Mouse (Mus musculus): ENCODE results near the gene Tssk2. TPM values are rescaled to one million over a fixed set of nuclear protein-coding genes. Genes with fewer than 3 reads are reported as not detected.

Tssk2 gene
- polyA plus RNA-seq (2012; rRNA removed), result not detected in 2 replicates

- H3K4me1 ChIP-seq (ENCODE audit: control insufficient read depth, insufficient read depth, insufficient read length), result no peaks in the 10 kb centered on the region
- peaks cover 29% of the 10 kb centered on the region for H3K36me3 ChIP-seq (ENCODE audit: control insufficient read depth, insufficient read depth, low read length)
- DNase-seq (ENCODE audit: low read depth in 1 of 2, low spot score in 2 of 2), result no peak
- no peak within 1 kb of the TSS for H3K4me3 ChIP-seq (ENCODE audit: extremely low read depth, insufficient read depth, insufficient read length)
- no peak within 1 kb of the TSS for H3K27ac ChIP-seq (ENCODE audit: insufficient read depth, low read length)
- H3K27me3 ChIP-seq (ENCODE audit: control insufficient read depth, insufficient read depth, low read length), result no peaks in the 10 kb centered on the region
- 92% methylated on average over 14 of the region's 14 CpGs for WGBS
- no peak for TF ChIP-seq CTCF (IDR thresholded peaks at IDR 0.05; ENCODE audit: extremely low read depth, insufficient read depth, insufficient read length, insufficient replicate concordance)
- no peak for TF ChIP-seq POLR2A (IDR thresholded peaks at IDR 0.05; ENCODE audit: low read depth, low read length)
These were observed at the start of gene Tssk2, which contains the start of gene Dgcr2 for GRCm38 (mm10) chr16:17898462-17898861. Tssk2 (plus strand) TSS chr16:17898637. Dgcr2 (minus strand) TSS chr16:17898562.

- Histone ChIP-seq H3K4me1 (ENCODE audit: control insufficient read depth, insufficient read depth, insufficient read length) (no peaks in the 10 kb centered on the region), H3K27ac (ENCODE audit: insufficient read depth, low read length) (no peak overlapping the region), H3K36me3 (ENCODE audit: control insufficient read depth, insufficient read depth, low read length) (peaks cover 16% of the 10 kb centered on the region), H3K27me3 (ENCODE audit: control insufficient read depth, insufficient read depth, low read length) (no peaks in the 10 kb centered on the region), H3K4me3 (ENCODE audit: extremely low read depth, insufficient read depth, insufficient read length) (no peak overlapping the region)
- peak in 1 of 2 experiments; percentile 14 for DNase-seq (ENCODE audit: low read depth in 1 of 2, low spot score in 2 of 2)
- peak; percentile 34; the same call in 1 of the 2 replicates for TF ChIP-seq CTCF (IDR thresholded peaks at IDR 0.05; ENCODE audit: extremely low read depth, insufficient read depth, insufficient read length, insufficient replicate concordance)
- no peak for TF ChIP-seq POLR2A (IDR thresholded peaks at IDR 0.05; ENCODE audit: low read depth, low read length)
- WGBS, result 27% methylated on average over 1 of the region's 1 CpGs
These were observed 49.5 kb upstream of the Tssk2 start for GRCm38 (mm10) chr16:17848928-17849327.

- 91% methylated on average over 6 of the region's 6 CpGs for WGBS
- H3K36me3 ChIP-seq (ENCODE audit: control insufficient read depth, insufficient read depth, low read length), result peaks cover 14% of the 10 kb centered on the region
- DNase-seq (ENCODE audit: low read depth in 1 of 2, low spot score in 2 of 2), result no peak
- H3K27ac ChIP-seq (ENCODE audit: insufficient read depth, low read length), result no peak overlapping the region
- H3K27me3 ChIP-seq (ENCODE audit: control insufficient read depth, insufficient read depth, low read length), result no peaks in the 10 kb centered on the region
- no peaks in the 10 kb centered on the region for H3K4me1 ChIP-seq (ENCODE audit: control insufficient read depth, insufficient read depth, insufficient read length)
- no peak overlapping the region for H3K4me3 ChIP-seq (ENCODE audit: extremely low read depth, insufficient read depth, insufficient read length)
- TF ChIP-seq CTCF (IDR thresholded peaks at IDR 0.05; ENCODE audit: extremely low read depth, insufficient read depth, insufficient read length, insufficient replicate concordance) (no peak), POLR2A (IDR thresholded peaks at IDR 0.05; ENCODE audit: low read depth, low read length) (no peak)
These were observed 49.0 kb upstream of the Tssk2 start for GRCm38 (mm10) chr16:17849486-17849885.

GRCm38 (mm10) chr16:17851331-17851730 lies 47.1 kb upstream of the Tssk2 start:
- H3K27me3 ChIP-seq (ENCODE audit: control insufficient read depth, insufficient read depth, low read length), result no peaks in the 10 kb centered on the region
- WGBS, result 97% methylated on average over 5 of the region's 5 CpGs
- TF ChIP-seq POLR2A (IDR thresholded peaks at IDR 0.05; ENCODE audit: low read depth, low read length) (no peak), CTCF (IDR thresholded peaks at IDR 0.05; ENCODE audit: extremely low read depth, insufficient read depth, insufficient read length, insufficient replicate concordance) (no peak)
- no peak overlapping the region for H3K4me3 ChIP-seq (ENCODE audit: extremely low read depth, insufficient read depth, insufficient read length)
- peaks cover 17% of the 10 kb centered on the region for H3K36me3 ChIP-seq (ENCODE audit: control insufficient read depth, insufficient read depth, low read length)
- DNase-seq (ENCODE audit: low read depth in 1 of 2, low spot score in 2 of 2), result no peak
- H3K27ac ChIP-seq (ENCODE audit: insufficient read depth, low read length), result no peak overlapping the region
- H3K4me1 ChIP-seq (ENCODE audit: control insufficient read depth, insufficient read depth, insufficient read length), result no peaks in the 10 kb centered on the region

GRCm38 (mm10) chr16:17851860-17852259 lies 46.6 kb upstream of the Tssk2 start:
- Histone ChIP-seq H3K4me1 (ENCODE audit: control insufficient read depth, insufficient read depth, insufficient read length) (no peaks in the 10 kb centered on the region), H3K36me3 (ENCODE audit: control insufficient read depth, insufficient read depth, low read length) (peaks cover 19% of the 10 kb centered on the region), H3K27me3 (ENCODE audit: control insufficient read depth, insufficient read depth, low read length) (no peaks in the 10 kb centered on the region), H3K4me3 (ENCODE audit: extremely low read depth, insufficient read depth, insufficient read length) (no peak overlapping the region), H3K27ac (ENCODE audit: insufficient read depth, low read length) (no peak overlapping the region)
- WGBS, result 94% methylated on average over 1 of the region's 1 CpGs
- no peak for DNase-seq (ENCODE audit: low read depth in 1 of 2, low spot score in 2 of 2)
- TF ChIP-seq CTCF (IDR thresholded peaks at IDR 0.05; ENCODE audit: extremely low read depth, insufficient read depth, insufficient read length, insufficient replicate concordance) (no peak), POLR2A (IDR thresholded peaks at IDR 0.05; ENCODE audit: low read depth, low read length) (no peak)

- no peaks in the 10 kb centered on the region for H3K27me3 ChIP-seq (ENCODE audit: control insufficient read depth, insufficient read depth, low read length)
- TF ChIP-seq POLR2A (IDR thresholded peaks at IDR 0.05; ENCODE audit: low read depth, low read length), result no peak
- TF ChIP-seq CTCF (IDR thresholded peaks at IDR 0.05; ENCODE audit: extremely low read depth, insufficient read depth, insufficient read length, insufficient replicate concordance), result no peak
- no peak overlapping the region for H3K27ac ChIP-seq (ENCODE audit: insufficient read depth, low read length)
- DNase-seq (ENCODE audit: low read depth in 1 of 2, low spot score in 2 of 2), result no peak
- H3K4me1 ChIP-seq (ENCODE audit: control insufficient read depth, insufficient read depth, insufficient read length), result no peaks in the 10 kb centered on the region
- H3K4me3 ChIP-seq (ENCODE audit: extremely low read depth, insufficient read depth, insufficient read length), result no peak overlapping the region
- WGBS, result 89% methylated on average over 2 of the region's 2 CpGs
- H3K36me3 ChIP-seq (ENCODE audit: control insufficient read depth, insufficient read depth, low read length), result peaks cover 33% of the 10 kb centered on the region
These were observed 45.2 kb upstream of the Tssk2 start for GRCm38 (mm10) chr16:17853263-17853662.

- H3K36me3 ChIP-seq (ENCODE audit: control insufficient read depth, insufficient read depth, low read length), result peaks cover 38% of the 10 kb centered on the region
- no peak for DNase-seq (ENCODE audit: low read depth in 1 of 2, low spot score in 2 of 2)
- no peak overlapping the region for H3K4me3 ChIP-seq (ENCODE audit: extremely low read depth, insufficient read depth, insufficient read length)
- no peak overlapping the region for H3K27ac ChIP-seq (ENCODE audit: insufficient read depth, low read length)
- TF ChIP-seq POLR2A (IDR thresholded peaks at IDR 0.05; ENCODE audit: low read depth, low read length), result no peak
- no peak for TF ChIP-seq CTCF (IDR thresholded peaks at IDR 0.05; ENCODE audit: extremely low read depth, insufficient read depth, insufficient read length, insufficient replicate concordance)
- H3K27me3 ChIP-seq (ENCODE audit: control insufficient read depth, insufficient read depth, low read length), result no peaks in the 10 kb centered on the region
- H3K4me1 ChIP-seq (ENCODE audit: control insufficient read depth, insufficient read depth, insufficient read length), result no peaks in the 10 kb centered on the region
- WGBS, result 94% methylated on average over 7 of the region's 7 CpGs
These were observed 41.3 kb upstream of the Tssk2 start for GRCm38 (mm10) chr16:17857157-17857556.

Data from spleen, adult 2 months (tissue).